Mouse (Mus musculus) liver, adult 10 weeks (tissue): ENCODE data around the gene Cnpy1. TPM values are rescaled to one million over a fixed set of nuclear protein-coding genes. Genes with fewer than 3 reads are reported as not detected.

Experiments
- polyA plus RNA-seq: library from polyadenylated mRNA; stranded (reverse); fragments of 350-450 nt; fragmentation: Illumina TruSeq; extraction: RNeasy Lipid Tissue Mini Kit (QIAGEN cat#74804); gene quantifications from one replicate; pipeline ENCODE4 v1.2.3, GENCODE M21; 2014; ENCODE audit warnings: low read depth, low replicate concordance

Cnpy1 gene
- not detected for polyA plus RNA-seq

GRCm38 (mm10) chr5:28245574-28245973, at the start of gene Cnpy1:
TSS of gene Cnpy1 (minus strand) at chr5:28245806.

GRCm38 (mm10) chr5:28165358-28166255, 80.0 kb downstream of the Cnpy1 start, which contains the start of gene En2:
TSS of gene En2 (plus strand) at chr5:28165694.

Other genes with a start within 250 kb of the Cnpy1 start
- gene Insig1, start 174.4 kb downstream of the Cnpy1 start, polyA plus RNA-seq = 588 TPM
- gene En2, start 80.1 kb downstream of the Cnpy1 start, polyA plus RNA-seq = not detected
- gene Rbm33, start 71.3 kb upstream of the Cnpy1 start, polyA plus RNA-seq = 28.3 TPM
- gene Shh, start 221.4 kb upstream of the Cnpy1 start, polyA plus RNA-seq = 0.16 TPM